Mouse (Mus musculus) limb, embryonic 11.5 days (tissue): Measurements from ENCODE around the gene T2. TPM values are rescaled to one million over a fixed set of nuclear protein-coding genes. Genes with fewer than 3 reads are reported as not detected.

Experiments used
- ATAC-seq: fragments of 200-750 bp; cut with Nextera tagmentation; 2 replicates; pipeline ENCODE4 v1.8.0; 2017; ENCODE audit warnings: low read depth; ENCODE audit not compliant: insufficient number of reproducible peaks, low FRiP score, low TSS enrichment
- DNase-seq: peaks from one replicate; pipeline ENCODE4 v3.0.0-alpha.2; 2015; ENCODE audit warnings: low spot score
- H3K27ac ChIP-seq: fragments of 300-500 bp; sonication (generic); replicated peaks from 2 replicates; pipeline ENCODE4 v1.5.1; 2014; ENCODE audit warnings: low read depth, mild to moderate bottlenecking, low read length
- H3K27me3 ChIP-seq: fragments of 300-500 bp; sonication (generic); 2 replicates; pipeline ENCODE4 v1.6.1; 2014; ENCODE audit warnings: mild to moderate bottlenecking, low read length, mixed read lengths; ENCODE audit not compliant: control insufficient read depth, insufficient read depth
- H3K36me3 ChIP-seq: fragments of 300-500 bp; sonication (generic); 2 replicates; pipeline ENCODE4 v1.6.1; 2014; ENCODE audit warnings: mild to moderate bottlenecking, low read length, moderate library complexity, mixed read lengths; ENCODE audit not compliant: control insufficient read depth, insufficient read depth
- H3K4me1 ChIP-seq: fragments of 300-500 bp; sonication (generic); 2 replicates; pipeline ENCODE4 v1.6.1; 2014; ENCODE audit warnings: low read length, mixed read lengths; ENCODE audit not compliant: control insufficient read depth, insufficient read depth
- H3K4me2 ChIP-seq: fragments of 300-500 bp; sonication (generic); 2 replicates; pipeline ENCODE4 v1.6.1; 2014; ENCODE audit warnings: low read depth, mild to moderate bottlenecking, moderate library complexity; ENCODE audit not compliant: severe bottlenecking
- H3K4me3 ChIP-seq: fragments of 300-500 bp; sonication (generic); 2 replicates; pipeline ENCODE4 v1.5.1; 2014; ENCODE audit warnings: low read depth, low read length
- H3K9ac ChIP-seq: fragments of 300-500 bp; sonication (generic); 2 replicates; pipeline ENCODE4 v1.6.1; 2014; ENCODE audit warnings: mild to moderate bottlenecking, low read length
- H3K9me3 ChIP-seq: fragments of 300-500 bp; sonication (generic); 2 replicates; pipeline ENCODE4 v1.6.1; 2016; ENCODE audit warnings: low read length; ENCODE audit not compliant: control insufficient read depth
- WGBS: fragments of 180-500 bp; shearing (Covaris S2); extraction: QIAGEN DNeasy Blood & Tissue Kit; methylation state at CpG from one replicate; pipeline ENCODE4 v1.1.7; 2014; 5-methylcytosine and 5-hydroxymethylcytosine counted together
- polyA plus RNA-seq: library from polyadenylated mRNA; unstranded; fragments of >200 nt; fragmentation: Nextera tagmentation; extraction: Ambion mirVana; gene quantifications from 2 replicates; pipeline ENCODE4 v1.2.1, GENCODE M21; 2014

Gene T2
- polyA plus RNA-seq, 1 experiment from 2014 or later, result 2.1 TPM

GRCm38 (mm10) chr17:8456856-8457460 is 101.2 kb downstream of the T2 start:
- H3K4me3 ChIP-seq, result no peak overlapping the region
- H3K27me3 ChIP-seq, result no peaks in the 10 kb centered on the region
- no peaks in the 10 kb centered on the region for H3K36me3 ChIP-seq
- ATAC-seq, result no peak
- 65% methylated on average over 9 of the region's 9 CpGs for WGBS
- no peak for DNase-seq
- H3K9me3 ChIP-seq, result no peaks in the 10 kb centered on the region; the same call in 1 of the 2 replicates
- no peaks in the 10 kb centered on the region for H3K4me1 ChIP-seq
- H3K27ac ChIP-seq, result no peak overlapping the region
- no peak overlapping the region for H3K4me2 ChIP-seq
- no peak overlapping the region for H3K9ac ChIP-seq

- Histone ChIP-seq H3K9ac (no peak overlapping the region), H3K9me3 (no peaks in the 10 kb centered on the region), H3K36me3 (no peaks in the 10 kb centered on the region), H3K4me3 (no peak overlapping the region), H3K4me2 (no peak overlapping the region), H3K27me3 (peaks cover 2% of the 10 kb centered on the region; the same call in 1 of the 2 replicates), H3K27ac (no peak overlapping the region), H3K4me1 (no peaks in the 10 kb centered on the region)
- 4% methylated on average over 4 of the region's 4 CpGs for WGBS
- ATAC-seq, result no peak
- peak; percentile 78 for DNase-seq
Measured at GRCm38 (mm10) chr17:8461568-8461967, 105.8 kb downstream of the T2 start.

GRCm38 (mm10) chr17:8463482-8464128 is 107.8 kb downstream of the T2 start:
- Histone ChIP-seq H3K36me3 (no peaks in the 10 kb centered on the region), H3K4me1 (no peaks in the 10 kb centered on the region), H3K9ac (no peak overlapping the region), H3K27me3 (peaks cover 2% of the 10 kb centered on the region), H3K4me3 (no peak overlapping the region), H3K9me3 (no peaks in the 10 kb centered on the region), H3K27ac (no peak overlapping the region), H3K4me2 (no peak overlapping the region)
- WGBS, result 25% methylated on average over 9 of the region's 9 CpGs
- DNase-seq, result peak; percentile 85
- peak; percentile 26; the same call in 1 of the 2 replicates for ATAC-seq

GRCm38 (mm10) chr17:8467771-8468170 is 112.0 kb downstream of the T2 start:
- H3K4me3 ChIP-seq, result no peak overlapping the region
- H3K4me1 ChIP-seq, result no peaks in the 10 kb centered on the region
- peaks cover 2% of the 10 kb centered on the region for H3K27me3 ChIP-seq
- H3K4me2 ChIP-seq, result no peak overlapping the region
- DNase-seq (no peak), ATAC-seq (no peak)
- WGBS, result 93% methylated on average over 3 of the region's 3 CpGs
- no peaks in the 10 kb centered on the region for H3K36me3 ChIP-seq
- H3K9ac ChIP-seq, result no peak overlapping the region
- H3K9me3 ChIP-seq, result no peaks in the 10 kb centered on the region
- no peak overlapping the region for H3K27ac ChIP-seq

- H3K9ac ChIP-seq, result no peak overlapping the region
- ATAC-seq (no peak), DNase-seq (peak; percentile 90)
- no peak overlapping the region for H3K27ac ChIP-seq
- H3K4me2 ChIP-seq, result no peak overlapping the region
- WGBS, result 16% methylated on average over 19 of the region's 19 CpGs
- no peak overlapping the region for H3K4me3 ChIP-seq
- no peaks in the 10 kb centered on the region for H3K4me1 ChIP-seq
- no peaks in the 10 kb centered on the region for H3K36me3 ChIP-seq
- H3K9me3 ChIP-seq, result no peaks in the 10 kb centered on the region
- peaks cover 2% of the 10 kb centered on the region for H3K27me3 ChIP-seq
Measured at GRCm38 (mm10) chr17:8468716-8469344, 113.0 kb downstream of the T2 start.

Other genes starting within 250 kb of the T2 start
- 0.35 TPM in 1 of 2 replicates, not detected in the other for gene Gm49673, start 208.2 kb upstream of the T2 start, polyA plus RNA-seq
- gene Rnaset2a, start 207.9 kb upstream of the T2 start, polyA plus RNA-seq, result 20.4 and 21.2 TPM in 2 replicates
- 59.2 and 64.0 TPM in 2 replicates for gene Fgfr1op, start 190.5 kb upstream of the T2 start, polyA plus RNA-seq
- gene Ccr6, start 119.9 kb upstream of the T2 start, polyA plus RNA-seq, result not detected in 2 replicates
- 95.1 and 96.4 TPM in 2 replicates for gene Mpc1, start 73.1 kb upstream of the T2 start, polyA plus RNA-seq
- gene Sft2d1, start 44.9 kb upstream of the T2 start, polyA plus RNA-seq, result 43.0 and 43.4 TPM in 2 replicates
- 0.20 and 0.45 TPM in 2 replicates for gene Prr18, start 18.5 kb upstream of the T2 start, polyA plus RNA-seq
- 1.1 and 1.5 TPM in 2 replicates for gene T, start 78.4 kb downstream of the T2 start, polyA plus RNA-seq
- 0.77 and 1.5 TPM in 2 replicates for gene Pde10a, start 169.4 kb downstream of the T2 start, polyA plus RNA-seq
- gene Gm17087, start 211.0 kb downstream of the T2 start, polyA plus RNA-seq, result not detected in 2 replicates